Mouse (Mus musculus) C2C12 (cell line): ENCODE results near the gene Serpinb3c. TPM values are rescaled to one million over a fixed set of nuclear protein-coding genes. Genes with fewer than 3 reads are reported as not detected.
"Not testable (repeated sequence)": the region's sequence is repeated elsewhere in the genome, so short reads cannot be mapped to it uniquely, and the experiment has no call there.

Source experiments
- H3K27me3 ChIP-seq: one replicate; pipeline ENCODE4 v1.6.1; 2011; ENCODE audit not compliant: control insufficient read depth, insufficient read depth, insufficient read length
- H3K36me3 ChIP-seq: one replicate; pipeline ENCODE4 v1.6.1; 2011; ENCODE audit not compliant: control insufficient read depth, insufficient read depth
- H3K4me3 ChIP-seq: one replicate; pipeline ENCODE4 v1.5.1; 2011; ENCODE audit warnings: mild to moderate bottlenecking, control low read depth; ENCODE audit not compliant: poor library complexity, insufficient read depth, severe bottlenecking
- H3K79me2 ChIP-seq: one replicate; pipeline ENCODE4 v1.6.1; 2011; ENCODE audit not compliant: control insufficient read depth, insufficient read depth
- H3K79me3 ChIP-seq: one replicate; pipeline ENCODE4 v1.6.1; 2011; ENCODE audit warnings: low read depth, control low read depth
- H3ac ChIP-seq: one replicate; pipeline ENCODE3; 2011; ENCODE audit warnings: low read depth; ENCODE audit not compliant: control insufficient read depth, insufficient read length
- long read RNA-seq, 2 experiments: library from polyadenylated mRNA; unstranded; transcript quantifications; one replicate each; pipeline ENCODE4 v2.0.0; 2019 to 2020
- polyA plus RNA-seq: library from polyadenylated mRNA; unstranded; fragments of >200 nt; fragmentation: generic; extraction: Trizol; gene quantifications from one replicate; pipeline ENCODE4 v1.2.1, GENCODE M21; 2012; ENCODE audit warnings: missing spikeins

Serpinb3c gene
- not detected for polyA plus RNA-seq
- long read RNA-seq, experiment 1 = 0 reads
- long read RNA-seq, experiment 2 = 0 reads

GRCm38 (mm10) chr1:107278261-107278660 lies at the start of gene Serpinb3c, which contains the start of gene Serpinb3b:
Serpinb3c (minus strand) TSS chr1:107278371.
Serpinb3b (minus strand) TSS chr1:107278361.
- H3K4me3 ChIP-seq, H3K79me2 ChIP-seq, H3K27me3 ChIP-seq, H3ac ChIP-seq, H3K36me3 ChIP-seq, H3K79me3 ChIP-seq: not testable (repeated sequence)

- H3K79me2 ChIP-seq, H3K79me3 ChIP-seq, H3ac ChIP-seq, H3K4me3 ChIP-seq, H3K27me3 ChIP-seq, H3K36me3 ChIP-seq: not testable (repeated sequence)
Observed at GRCm38 (mm10) chr1:107243170-107243569, 35.0 kb downstream of the Serpinb3c start.

Other genes with a start within 250 kb of the Serpinb3c start
- not detected for gene Serpinb3a, start 226.1 kb downstream of the Serpinb3c start, polyA plus RNA-seq
- not detected for gene Serpinb3d, start 194.9 kb downstream of the Serpinb3c start, polyA plus RNA-seq
- not detected for gene Serpinb3b, start within 50 bp of the Serpinb3c start, polyA plus RNA-seq
- not detected for gene Serpinb11, start 82.8 kb upstream of the Serpinb3c start, polyA plus RNA-seq
- gene Serpinb7, start 121.3 kb upstream of the Serpinb3c start, polyA plus RNA-seq = 0.27 TPM
- gene Serpinb2, start 233.1 kb upstream of the Serpinb3c start, polyA plus RNA-seq = 12.6 TPM